Mouse (Mus musculus) stomach, postnatal 0 days (tissue): ENCODE results near the gene Ubp1.

Experiments used
- CTCF ChIP-seq: IDR thresholded peaks from 2 replicates; pipeline ENCODE4 v1.5.1; 2016; ENCODE audit warnings: antibody characterized with exemption, low read depth, mild to moderate bottlenecking, moderate library complexity
- EP300 ChIP-seq: optimal IDR thresholded peaks from 2 replicates; pipeline ENCODE3; 2016; ENCODE audit warnings: antibody characterized with exemption

- TF ChIP-seq CTCF (peak; percentile 34; the same call in 1 of the 2 replicates), EP300 (no peak)
Observed at GRCm38 (mm10) chr9:114015724-114016123, 85.0 kb downstream of the Ubp1 start.
